Mouse (Mus musculus) myocyte (in vitro differentiated cells): ENCODE results near the gene Dnttip1.

ENCODE experiments used
- MAX ChIP-seq: IDR thresholded peaks from one replicate; pipeline ENCODE4 v1.6.1; 2011; ENCODE audit warnings: low read depth, mild to moderate bottlenecking, control low read depth
- POLR2A ChIP-seq: IDR thresholded peaks from one replicate; pipeline ENCODE4 v1.6.1; 2011; ENCODE audit warnings: low read depth, mild to moderate bottlenecking, control low read depth, moderate library complexity; ENCODE audit not compliant: insufficient read length
- POLR2AphosphoS2 ChIP-seq: IDR thresholded peaks from one replicate; pipeline ENCODE4 v1.6.1; 2011; ENCODE audit warnings: low read depth, control low read depth; ENCODE audit not compliant: insufficient read length
- TCF3 ChIP-seq: IDR thresholded peaks from one replicate; pipeline ENCODE4 v1.6.1; 2011; ENCODE audit warnings: low read depth, control low read depth; ENCODE audit not compliant: insufficient read length
- USF1 ChIP-seq: IDR thresholded peaks from one replicate; pipeline ENCODE4 v1.6.1; 2011; ENCODE audit warnings: low read depth, mild to moderate bottlenecking, control low read depth, moderate library complexity

- TF ChIP-seq POLR2A, result no peak
- TF ChIP-seq USF1, result no peak
- no peak for TF ChIP-seq MAX
- TF ChIP-seq TCF3, result no peak
- TF ChIP-seq POLR2AphosphoS2, result no peak
These were observed 42.0 kb downstream of the Dnttip1 start for GRCm38 (mm10) chr2:164787779-164788178.
